Mouse (Mus musculus): ENCODE measurements around the gene Sox5. TPM values are rescaled to one million over a fixed set of nuclear protein-coding genes. Genes with fewer than 3 reads are reported as not detected.

Sox5 gene
- total and polyA plus RNA-seq, 3 experiments, result 0.08 to 0.47 (median 0.46) TPM

GRCm38 (mm10) chr6:144299503-144299858 lies 482.3 kb downstream of the Sox5 start:
- TF ChIP-seq MYC (IDR thresholded peaks at IDR 0.05; ENCODE audit: low read depth, low read length) (no peak), ZKSCAN1 (IDR thresholded peaks at IDR 0.05; ENCODE audit: borderline replicate concordance, low read depth, low read length) (no peak), NELFE (IDR thresholded peaks at IDR 0.05; ENCODE audit: low read depth, low read length) (no peak), SIN3A (IDR thresholded peaks at IDR 0.05; ENCODE audit: low read length) (no peak), UBTF (IDR thresholded peaks at IDR 0.05; ENCODE audit: low read depth, low read length) (no peak), BHLHE40 (IDR thresholded peaks at IDR 0.05; ENCODE audit: low read depth, low read length) (no peak), USF2 (conservative IDR thresholded peaks at IDR 0.05; ENCODE audit: low read depth, low read length) (no peak)
- DNase-seq (ENCODE audit: extremely low read depth), result no peak
- Histone ChIP-seq H3K4me1 (ENCODE audit: control insufficient read depth in 1 of 2, insufficient read depth in 2 of 2) (no peaks in the 10 kb centered on the region), H3K9ac (ENCODE audit: insufficient read depth, low read depth) (no peak overlapping the region), H3K9me3 (replicated peaks; ENCODE audit: low read length) (peaks cover 5% of the 10 kb centered on the region), H3K4me3 (replicated peaks in 1 of 3; ENCODE audit: low read depth in 2 of 3, low read length in 2 of 3, poor library complexity in 1 of 3) (no peak overlapping the region), H3K36me3 (replicated peaks in 1 of 2; ENCODE audit: control insufficient read depth in 1 of 2, insufficient read depth in 1 of 2, low read length in 1 of 2) (no peaks in the 10 kb centered on the region), H3K27me3 (replicated peaks) (no peaks in the 10 kb centered on the region), H3K4me2 (ENCODE audit: insufficient read depth, low read depth, poor library complexity, severe bottlenecking) (no peak overlapping the region), H3K79me2 (replicated peaks; ENCODE audit: control insufficient read depth, extremely low read depth, insufficient read depth, poor library complexity, severe bottlenecking) (no peaks in the 10 kb centered on the region), H3K27ac (ENCODE audit: insufficient read depth, low read depth) (no peak overlapping the region)
- in situ Hi-C loops (cut with MboI; ENCODE audit: low pct_ligation_motif_present, low pct_unique_long_range_greater_than_20kb, low sequenced_read_pairs), result no loop called here
- dilution Hi-C loops (cut with MboI; ENCODE audit: extremely low pct_ligation_motif_present, extremely low pct_unique_long_range_greater_than_20kb, low sequenced_read_pairs), result no loop called here

GRCm38 (mm10) chr6:144298641-144299502 lies 482.9 kb downstream of the Sox5 start:
- H3K36me3 ChIP-seq (replicated peaks in 1 of 2; ENCODE audit: control insufficient read depth in 1 of 2, insufficient read depth in 1 of 2, low read length in 1 of 2), result no peaks in the 10 kb centered on the region
- dilution Hi-C loops (cut with MboI; ENCODE audit: extremely low pct_ligation_motif_present, extremely low pct_unique_long_range_greater_than_20kb, low sequenced_read_pairs), result no loop called here
- no peak for TF ChIP-seq CHD1 (IDR thresholded peaks at IDR 0.05; ENCODE audit: low read depth, low read length)
- no peak for TF ChIP-seq CTCF (conservative IDR thresholded peaks at IDR 0.05 in 1 of 2, IDR thresholded peaks at IDR 0.05 in 1 of 2; ENCODE audit: low read depth in 2 of 2, low read length in 2 of 2)
- no peak overlapping the region for H3K4me2 ChIP-seq (ENCODE audit: insufficient read depth, low read depth, poor library complexity, severe bottlenecking)
- no peak overlapping the region for H3K9ac ChIP-seq (ENCODE audit: insufficient read depth, low read depth)
- H3K4me3 ChIP-seq (replicated peaks in 1 of 3; ENCODE audit: low read depth in 2 of 3, low read length in 2 of 3, poor library complexity in 1 of 3), result no peak overlapping the region
- H3K4me1 ChIP-seq (ENCODE audit: control insufficient read depth in 1 of 2, insufficient read depth in 2 of 2), result no peaks in the 10 kb centered on the region
- no peak for DNase-seq (ENCODE audit: extremely low read depth)
- peaks cover 5% of the 10 kb centered on the region for H3K9me3 ChIP-seq (replicated peaks; ENCODE audit: low read length)
- H3K27ac ChIP-seq (ENCODE audit: insufficient read depth, low read depth), result no peak overlapping the region
- H3K79me2 ChIP-seq (replicated peaks; ENCODE audit: control insufficient read depth, extremely low read depth, insufficient read depth, poor library complexity, severe bottlenecking), result no peaks in the 10 kb centered on the region
- H3K27me3 ChIP-seq (replicated peaks), result no peaks in the 10 kb centered on the region
- in situ Hi-C loops (cut with MboI; ENCODE audit: low pct_ligation_motif_present, low pct_unique_long_range_greater_than_20kb, low sequenced_read_pairs), result no loop called here

GRCm38 (mm10) chr6:144297846-144298245 lies 483.9 kb downstream of the Sox5 start:
- TF ChIP-seq BHLHE40 (IDR thresholded peaks at IDR 0.05; ENCODE audit: low read depth, low read length) (no peak), CHD2 (IDR thresholded peaks at IDR 0.05; ENCODE audit: low read length) (no peak), ELF1 (IDR thresholded peaks at IDR 0.05; ENCODE audit: low read depth, low read length) (no peak), JUN (IDR thresholded peaks at IDR 0.05; ENCODE audit: insufficient read depth, low read depth, low read length) (no peak), UBTF (IDR thresholded peaks at IDR 0.05; ENCODE audit: low read depth, low read length) (no peak), ZC3H11A (IDR thresholded peaks at IDR 0.05; ENCODE audit: low read depth, low read length) (no peak), TCF12 (IDR thresholded peaks at IDR 0.05; ENCODE audit: low read depth, low read length) (no peak), ZKSCAN1 (IDR thresholded peaks at IDR 0.05; ENCODE audit: borderline replicate concordance, low read depth, low read length) (no peak), ZMIZ1 (IDR thresholded peaks at IDR 0.05; ENCODE audit: low read depth, low read length) (no peak), SMC3 (IDR thresholded peaks at IDR 0.05; ENCODE audit: low read depth, low read length) (no peak), RAD21 (IDR thresholded peaks at IDR 0.05; ENCODE audit: low read depth, low read length) (no peak), USF2 (conservative IDR thresholded peaks at IDR 0.05; ENCODE audit: low read depth, low read length) (no peak), CTCF (conservative IDR thresholded peaks at IDR 0.05 in 1 of 2, IDR thresholded peaks at IDR 0.05 in 1 of 2; ENCODE audit: low read depth in 2 of 2, low read length in 2 of 2) (no peak), PAX5 (IDR thresholded peaks at IDR 0.05; ENCODE audit: low read length) (no peak), MEF2A (IDR thresholded peaks at IDR 0.05; ENCODE audit: borderline replicate concordance, low read depth, low read length) (no peak), NRF1 (IDR thresholded peaks at IDR 0.05; ENCODE audit: low read depth, low read length) (no peak), E2F4 (IDR thresholded peaks at IDR 0.05; ENCODE audit: insufficient replicate concordance, low read depth, low read length) (no peak), IRF4 (IDR thresholded peaks at IDR 0.05; ENCODE audit: low read depth, low read length) (no peak), TBP (conservative IDR thresholded peaks at IDR 0.05; ENCODE audit: low read depth, low read length) (no peak)
- Histone ChIP-seq H3K27me3 (replicated peaks) (no peaks in the 10 kb centered on the region), H3K79me2 (replicated peaks; ENCODE audit: control insufficient read depth, extremely low read depth, insufficient read depth, poor library complexity, severe bottlenecking) (no peaks in the 10 kb centered on the region), H3K4me1 (ENCODE audit: control insufficient read depth in 1 of 2, insufficient read depth in 2 of 2) (no peaks in the 10 kb centered on the region), H3K9me3 (replicated peaks; ENCODE audit: low read length) (peaks cover 5% of the 10 kb centered on the region), H3K27ac (ENCODE audit: insufficient read depth, low read depth) (no peak overlapping the region), H3K36me3 (replicated peaks in 1 of 2; ENCODE audit: control insufficient read depth in 1 of 2, insufficient read depth in 1 of 2, low read length in 1 of 2) (no peaks in the 10 kb centered on the region), H3K4me2 (ENCODE audit: insufficient read depth, low read depth, poor library complexity, severe bottlenecking) (no peak overlapping the region), H3K9ac (ENCODE audit: insufficient read depth, low read depth) (no peak overlapping the region), H3K4me3 (replicated peaks in 1 of 3; ENCODE audit: low read depth in 2 of 3, low read length in 2 of 3, poor library complexity in 1 of 3) (no peak overlapping the region)
- in situ Hi-C loops (cut with MboI; ENCODE audit: low pct_ligation_motif_present, low pct_unique_long_range_greater_than_20kb, low sequenced_read_pairs) (no loop called here), dilution Hi-C loops (cut with MboI; ENCODE audit: extremely low pct_ligation_motif_present, extremely low pct_unique_long_range_greater_than_20kb, low sequenced_read_pairs) (no loop called here)
- DNase-seq (ENCODE audit: extremely low read depth), result no peak

Data from CH12.LX (cell line).